Mouse (Mus musculus) intestine, postnatal 0 days (tissue): ENCODE data around the gene Arid4b. TPM values are rescaled to one million over a fixed set of nuclear protein-coding genes. Genes with fewer than 3 reads are reported as not detected.

Experiments used
- ATAC-seq: fragments of 200-750 bp; cut with Nextera tagmentation; 2 replicates; pipeline ENCODE4 v1.8.0; 2017; ENCODE audit warnings: mild to moderate bottlenecking, moderate TSS enrichment, moderate library complexity
- H3K27ac ChIP-seq: fragments of 300-500 bp; sonication (generic); 2 replicates; pipeline ENCODE4 v1.5.1; 2014; ENCODE audit warnings: mild to moderate bottlenecking, low read depth, low read length, moderate library complexity
- H3K27me3 ChIP-seq: fragments of 300-500 bp; sonication (generic); replicated peaks from 2 replicates; pipeline ENCODE4 v1.6.1; 2014; ENCODE audit warnings: low read length, mixed read lengths; ENCODE audit not compliant: control insufficient read depth, insufficient read depth
- H3K36me3 ChIP-seq: fragments of 300-500 bp; sonication (generic); 2 replicates; pipeline ENCODE4 v1.6.1; 2014; ENCODE audit warnings: mild to moderate bottlenecking, moderate library complexity; ENCODE audit not compliant: control insufficient read depth, insufficient read depth
- H3K4me1 ChIP-seq: fragments of 300-500 bp; sonication (generic); replicated peaks from 2 replicates; pipeline ENCODE4 v1.6.1; 2014; ENCODE audit warnings: antibody characterized with exemption, low read length, mixed read lengths; ENCODE audit not compliant: control insufficient read depth, insufficient read depth
- H3K4me2 ChIP-seq: fragments of 300-500 bp; sonication (generic); replicated peaks from 2 replicates; pipeline ENCODE4 v1.6.1; 2014; ENCODE audit warnings: low read depth, mild to moderate bottlenecking, moderate library complexity
- H3K4me3 ChIP-seq: fragments of 300-500 bp; sonication (generic); 2 replicates; pipeline ENCODE4 v1.5.1; 2014; ENCODE audit warnings: low read depth, low read length
- H3K9ac ChIP-seq: fragments of 300-500 bp; sonication (generic); 2 replicates; pipeline ENCODE4 v1.6.1; 2014; ENCODE audit warnings: mild to moderate bottlenecking, low read depth, low read length
- H3K9me3 ChIP-seq: fragments of 300-500 bp; sonication (generic); 2 replicates; pipeline ENCODE4 v1.6.1; 2016; ENCODE audit warnings: mixed run types; ENCODE audit not compliant: control insufficient read depth
- CTCF ChIP-seq: sonication (generic); IDR thresholded peaks from 2 replicates; pipeline ENCODE4 v1.5.1; 2016; ENCODE audit warnings: low read depth, mild to moderate bottlenecking, control low read depth, antibody characterized with exemption, moderate library complexity
- WGBS: fragments of 180-500 bp; shearing (Covaris S2); extraction: QIAGEN DNeasy Blood & Tissue Kit; methylation state at CpG from one replicate; pipeline ENCODE4 v1.1.7; 2014; 5-methylcytosine and 5-hydroxymethylcytosine counted together
- polyA plus RNA-seq: library from polyadenylated mRNA; unstranded; fragments of >200 nt; fragmentation: Nextera tagmentation; extraction: Ambion mirVana; gene quantifications from 2 replicates; pipeline ENCODE4 v1.2.1, GENCODE M21; 2015

The Arid4b gene
- polyA plus RNA-seq, 1 experiment from 2014 or later, result 25.6 TPM

DNA sequence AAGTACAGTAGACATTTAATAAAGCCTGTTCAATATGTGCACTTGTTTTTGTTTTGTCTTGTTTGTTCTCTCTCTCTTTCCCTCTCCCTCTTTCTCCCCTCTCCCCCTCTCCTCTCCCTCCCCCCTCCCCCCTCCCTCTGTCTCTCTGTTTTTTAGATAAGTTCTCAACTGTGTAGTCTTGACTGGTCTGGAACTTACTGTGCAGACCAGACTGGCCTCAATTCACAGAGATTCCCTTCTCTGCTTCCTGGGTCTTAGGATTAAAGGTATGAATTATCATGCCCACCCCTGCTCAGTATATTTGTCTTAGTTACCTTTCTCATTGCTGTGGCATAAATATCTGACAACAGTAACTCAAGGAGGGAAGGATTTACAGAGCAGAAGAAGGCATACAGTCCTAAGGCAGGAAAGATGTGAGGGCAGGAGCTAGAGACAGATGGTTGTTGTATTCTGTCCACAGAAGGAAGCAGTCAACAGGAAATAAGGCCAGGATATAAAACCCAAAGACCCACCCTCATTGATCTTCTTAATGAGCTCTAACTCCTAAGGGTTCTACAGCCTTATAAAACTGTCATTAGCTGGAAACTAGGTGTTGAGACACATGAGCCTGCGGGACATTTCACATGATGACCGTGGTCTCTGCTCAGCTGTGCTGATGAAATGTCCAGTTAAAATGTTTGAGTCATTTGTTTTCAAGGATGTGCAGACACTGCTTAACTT, 47.3 kb downstream of the Arid4b start:
- no peaks in the 10 kb centered on the region for H3K27me3 ChIP-seq
- no peaks in the 10 kb centered on the region for H3K9me3 ChIP-seq
- H3K4me3 ChIP-seq, result no peak overlapping the region
- H3K36me3 ChIP-seq, result no peaks in the 10 kb centered on the region
- no peaks in the 10 kb centered on the region; the same call in 1 of the 2 replicates for H3K4me1 ChIP-seq
- WGBS, result 50% methylated on average over 2 of the region's 2 CpGs
- ATAC-seq, result no peak
- no peak for TF ChIP-seq CTCF
- H3K9ac ChIP-seq, result no peak overlapping the region
- H3K4me2 ChIP-seq, result no peak overlapping the region
- no peak overlapping the region for H3K27ac ChIP-seq

- Histone ChIP-seq H3K9ac (no peak overlapping the region), H3K36me3 (no peaks in the 10 kb centered on the region), H3K27ac (no peak overlapping the region), H3K4me1 (no peaks in the 10 kb centered on the region; the same call in 1 of the 2 replicates), H3K4me2 (no peak overlapping the region), H3K27me3 (no peaks in the 10 kb centered on the region), H3K9me3 (no peaks in the 10 kb centered on the region), H3K4me3 (no peak overlapping the region)
- no peak for TF ChIP-seq CTCF
- no peak for ATAC-seq
- 35% methylated on average over 1 of the region's 1 CpGs for WGBS
Observed at GRCm38 (mm10) chr13:14111146-14111545, 48.1 kb downstream of the Arid4b start.

DNA sequence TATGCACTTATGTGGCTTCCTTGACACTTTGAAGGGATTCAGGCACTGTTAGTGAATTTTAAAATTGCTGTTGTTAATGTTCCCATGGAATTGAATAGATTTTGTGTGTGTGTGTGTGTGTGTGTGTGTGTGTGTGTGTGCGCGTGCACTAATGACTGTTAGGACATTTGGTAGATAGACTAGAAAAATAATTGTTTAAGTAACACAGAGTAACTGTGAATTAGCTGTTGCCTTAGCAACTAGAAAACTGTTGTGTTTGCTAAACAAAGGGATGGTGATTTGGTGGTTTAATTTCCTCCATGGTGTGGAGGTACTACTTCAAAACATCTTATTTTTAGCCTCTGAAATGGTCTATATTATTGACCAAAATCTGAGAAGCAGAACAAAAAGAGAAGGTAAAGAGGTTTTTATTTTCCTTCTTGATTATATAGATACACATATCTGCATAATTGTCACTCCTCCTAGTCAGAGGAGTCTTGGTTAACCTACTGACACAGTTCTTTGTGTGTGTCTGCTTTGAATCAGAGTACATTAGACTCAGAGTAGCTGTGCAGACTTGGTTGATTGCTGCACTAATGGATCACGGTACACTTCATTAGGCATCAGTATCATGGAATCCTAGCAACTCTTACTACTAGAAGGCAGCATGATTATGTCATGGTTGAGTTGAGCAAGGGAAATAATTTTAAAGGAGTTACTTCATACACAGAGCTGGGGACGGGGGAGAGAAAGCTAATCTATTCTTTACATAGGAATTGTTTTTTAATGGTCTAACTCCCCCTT, 50.9 kb downstream of the Arid4b start:
- ATAC-seq, result no peak

GRCm38 (mm10) chr13:14115805-14116204, 52.8 kb downstream of the Arid4b start:
- ATAC-seq, result no peak
- no peak overlapping the region for H3K4me2 ChIP-seq
- no peaks in the 10 kb centered on the region for H3K27me3 ChIP-seq
- no peak overlapping the region for H3K27ac ChIP-seq
- no peaks in the 10 kb centered on the region for H3K36me3 ChIP-seq
- no peaks in the 10 kb centered on the region; the same call in 1 of the 2 replicates for H3K4me1 ChIP-seq
- H3K4me3 ChIP-seq, result no peak overlapping the region
- no peaks in the 10 kb centered on the region for H3K9me3 ChIP-seq
- 93% methylated on average over 2 of the region's 2 CpGs for WGBS
- no peak for TF ChIP-seq CTCF
- no peak overlapping the region for H3K9ac ChIP-seq

More for the DNA sequence above, 50.9 kb downstream of the Arid4b start:
- 93% methylated on average over 4 of the region's 4 CpGs for WGBS
- H3K27me3 ChIP-seq, result no peaks in the 10 kb centered on the region
- H3K36me3 ChIP-seq, result no peaks in the 10 kb centered on the region
- no peak overlapping the region for H3K4me2 ChIP-seq
- H3K4me3 ChIP-seq, result no peak overlapping the region
- H3K4me1 ChIP-seq, result no peaks in the 10 kb centered on the region; the same call in 1 of the 2 replicates
- no peak overlapping the region for H3K9ac ChIP-seq
- TF ChIP-seq CTCF, result no peak
- no peak overlapping the region for H3K27ac ChIP-seq
- no peaks in the 10 kb centered on the region for H3K9me3 ChIP-seq

- no peak for TF ChIP-seq CTCF
- Histone ChIP-seq H3K4me2 (no peak overlapping the region), H3K4me3 (no peak overlapping the region), H3K36me3 (peaks cover 21% of the 10 kb centered on the region), H3K27me3 (no peaks in the 10 kb centered on the region), H3K4me1 (no peaks in the 10 kb centered on the region), H3K9ac (no peak overlapping the region), H3K27ac (no peak overlapping the region), H3K9me3 (no peaks in the 10 kb centered on the region)
- 89% methylated on average over 1 of the region's 1 CpGs for WGBS
- ATAC-seq, result no peak
Observed at GRCm38 (mm10) chr13:14131651-14132050, 68.6 kb downstream of the Arid4b start.

- Histone ChIP-seq H3K4me3 (no peak overlapping the region), H3K27ac (no peak overlapping the region), H3K4me2 (no peak overlapping the region), H3K9ac (no peak overlapping the region), H3K4me1 (no peaks in the 10 kb centered on the region), H3K27me3 (no peaks in the 10 kb centered on the region), H3K9me3 (no peaks in the 10 kb centered on the region), H3K36me3 (peaks cover 12% of the 10 kb centered on the region)
- peak; percentile 24 for TF ChIP-seq CTCF
- WGBS, result 88% methylated on average over 2 of the region's 2 CpGs
- ATAC-seq, result no peak
Observed at GRCm38 (mm10) chr13:14142294-14142966, 79.4 kb downstream of the Arid4b start.
